Mouse (Mus musculus) heart, postnatal 14 days (tissue): Measurements from ENCODE around the gene Hoxb4. TPM values are rescaled to one million over a fixed set of nuclear protein-coding genes. Genes with fewer than 3 reads are reported as not detected.

ENCODE experiments used
- DNase-seq, 2 experiments: peaks; one replicate each; pipeline ENCODE4 v3.0.0; 2021 to 2022
- intact Hi-C: fragments of 180-260 bp; cut with DNase I; formaldehyde crosslinking; loops from one replicate; pipeline ENCODE4 v1.15.1; 2025
- long read RNA-seq, 2 experiments: library from polyadenylated mRNA; stranded (forward); transcript quantifications; one replicate each; pipeline ENCODE4 v2.0.0; 2021
- total RNA-seq, 2 experiments: library from RNA; stranded (reverse); gene quantifications; 2 replicates each; pipeline ENCODE4 v1.2.3; 2021

Gene Hoxb4
- total RNA-seq = 1 to 10 TPM; 1.0 to 1.3 TPM
- long read RNA-seq, experiment 1, partial matches to known transcripts = 0 of 1 reads
- long read RNA-seq, experiment 1, other reads (novel, unspliced or antisense) = 1 of 1 reads
- long read RNA-seq, experiment 2, partial matches to known transcripts = 0 of 1 reads
- long read RNA-seq, experiment 2, other reads (novel, unspliced or antisense) = 1 of 1 reads

DNA sequence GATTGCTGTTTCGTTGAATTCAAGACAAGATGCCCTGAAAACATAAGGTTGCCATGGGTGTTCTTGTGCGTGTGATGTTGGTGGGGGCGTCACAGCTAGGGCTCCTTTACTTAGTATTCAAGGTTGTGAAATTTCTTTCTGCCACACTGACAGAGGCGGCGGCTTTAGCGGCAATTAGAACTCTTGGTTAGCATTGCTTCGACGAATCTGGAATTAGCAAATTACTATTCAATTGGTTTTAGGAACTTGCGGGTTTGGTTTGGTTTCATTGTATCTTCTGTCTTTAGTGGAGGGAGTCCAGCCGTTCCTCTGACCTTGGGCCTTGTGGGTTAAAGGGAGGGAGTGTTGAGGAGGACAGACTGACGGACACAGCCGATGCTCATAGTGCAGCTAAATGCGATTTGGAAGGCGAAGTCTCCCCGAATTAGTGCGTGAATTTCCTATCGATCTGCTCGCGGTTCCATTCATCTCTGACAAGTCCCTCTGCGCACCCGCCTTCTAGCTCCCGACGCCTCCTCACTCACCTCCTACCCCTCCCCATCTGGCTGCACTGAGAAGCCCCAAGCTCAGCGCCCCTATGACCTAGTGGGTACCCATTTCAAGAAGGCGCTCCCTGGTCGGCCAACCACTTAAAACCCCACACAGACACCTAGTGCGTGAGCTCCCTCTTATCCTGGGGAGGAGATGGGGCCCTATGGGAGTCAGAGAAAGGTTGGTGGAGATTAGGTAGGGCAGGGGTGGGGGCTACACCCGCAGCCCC is at the start of gene Hoxb4:
TSS of gene Hoxb4 (plus strand) at position 660 of the 760 bp plus-strand sequence.
- intact Hi-C loops = loop anchor here (5.0 kb wide), 1 partner anchor 35 kb away; the partner anchor contains the start of gene Hoxb2
- no peak for DNase-seq

DNA sequence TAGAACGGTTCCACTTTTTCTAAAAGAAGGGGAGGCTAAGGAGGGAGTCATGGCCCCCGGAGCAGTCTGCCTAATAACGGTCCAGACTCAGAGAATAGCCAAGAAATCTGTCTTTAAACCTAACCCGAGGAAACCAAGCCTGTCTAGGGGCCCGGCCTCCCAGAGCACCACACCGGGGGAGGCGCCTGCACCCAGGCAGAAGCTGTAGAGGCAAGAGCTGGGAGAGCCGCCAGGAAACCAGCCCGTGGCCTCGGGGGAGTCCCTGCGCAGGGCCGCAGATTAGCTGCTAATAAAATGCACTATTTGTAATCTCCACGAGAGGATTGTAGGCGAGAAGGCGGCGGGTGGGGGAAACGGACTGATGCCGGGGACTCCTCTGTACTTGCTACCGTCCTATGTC is 48.2 kb upstream of the Hoxb4 start:
- no peak for DNase-seq
- intact Hi-C loops = no loop called here

DNA sequence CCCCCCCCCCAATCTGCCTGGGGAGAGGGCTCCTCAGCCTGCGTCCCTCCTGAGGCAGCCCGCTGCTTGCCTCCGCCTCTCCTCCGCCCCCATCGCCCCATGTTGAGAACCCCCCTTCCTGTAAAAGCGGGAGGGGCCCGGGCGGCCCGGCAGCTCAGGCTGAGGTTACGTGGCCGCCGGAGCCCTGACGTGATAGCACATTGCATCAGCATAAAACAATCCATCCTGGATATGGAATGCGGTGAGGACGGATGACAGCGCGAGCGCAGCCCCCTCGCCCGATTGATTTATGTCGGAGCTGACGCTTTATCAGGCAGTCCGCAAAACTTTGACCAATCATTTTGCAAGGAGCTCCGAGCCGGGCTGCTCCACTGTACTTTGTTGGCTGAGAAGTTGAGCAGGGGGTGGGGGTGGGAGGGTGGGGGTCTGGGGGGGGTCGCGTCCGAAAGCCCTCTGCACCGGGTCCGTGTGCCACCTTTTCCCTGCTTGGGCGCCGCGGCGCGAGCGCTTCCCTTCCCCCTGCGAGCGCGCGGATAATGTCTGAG is 47.0 kb upstream of the Hoxb4 start, which contains the start of gene Hoxb9:
TSS of gene Hoxb9 (plus strand) at position 462 of the 545 bp plus-strand sequence.
- DNase-seq = no peak
- intact Hi-C loops = no loop called here

DNA sequence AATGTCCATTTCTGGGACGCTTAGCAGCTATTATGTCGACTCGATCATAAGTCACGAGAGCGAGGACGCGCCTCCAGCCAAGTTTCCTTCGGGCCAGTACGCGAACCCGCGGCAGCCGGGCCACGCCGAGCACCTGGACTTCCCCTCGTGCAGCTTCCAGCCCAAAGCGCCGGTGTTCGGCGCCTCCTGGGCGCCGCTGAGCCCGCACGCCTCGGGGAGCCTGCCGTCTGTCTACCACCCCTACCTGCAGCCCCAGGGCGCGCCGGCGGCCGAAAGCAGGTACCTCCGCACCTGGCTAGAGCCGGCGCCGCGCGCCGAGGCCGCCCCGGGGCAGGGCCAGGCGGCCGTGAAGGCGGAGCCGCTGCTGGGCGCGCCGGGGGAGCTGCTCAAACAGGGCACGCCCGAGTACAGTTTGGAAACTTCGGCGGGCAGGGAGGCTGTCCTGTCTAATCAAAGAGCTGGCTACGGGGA is 46.5 kb upstream of the Hoxb4 start:
- intact Hi-C loops = no loop called here

DNA sequence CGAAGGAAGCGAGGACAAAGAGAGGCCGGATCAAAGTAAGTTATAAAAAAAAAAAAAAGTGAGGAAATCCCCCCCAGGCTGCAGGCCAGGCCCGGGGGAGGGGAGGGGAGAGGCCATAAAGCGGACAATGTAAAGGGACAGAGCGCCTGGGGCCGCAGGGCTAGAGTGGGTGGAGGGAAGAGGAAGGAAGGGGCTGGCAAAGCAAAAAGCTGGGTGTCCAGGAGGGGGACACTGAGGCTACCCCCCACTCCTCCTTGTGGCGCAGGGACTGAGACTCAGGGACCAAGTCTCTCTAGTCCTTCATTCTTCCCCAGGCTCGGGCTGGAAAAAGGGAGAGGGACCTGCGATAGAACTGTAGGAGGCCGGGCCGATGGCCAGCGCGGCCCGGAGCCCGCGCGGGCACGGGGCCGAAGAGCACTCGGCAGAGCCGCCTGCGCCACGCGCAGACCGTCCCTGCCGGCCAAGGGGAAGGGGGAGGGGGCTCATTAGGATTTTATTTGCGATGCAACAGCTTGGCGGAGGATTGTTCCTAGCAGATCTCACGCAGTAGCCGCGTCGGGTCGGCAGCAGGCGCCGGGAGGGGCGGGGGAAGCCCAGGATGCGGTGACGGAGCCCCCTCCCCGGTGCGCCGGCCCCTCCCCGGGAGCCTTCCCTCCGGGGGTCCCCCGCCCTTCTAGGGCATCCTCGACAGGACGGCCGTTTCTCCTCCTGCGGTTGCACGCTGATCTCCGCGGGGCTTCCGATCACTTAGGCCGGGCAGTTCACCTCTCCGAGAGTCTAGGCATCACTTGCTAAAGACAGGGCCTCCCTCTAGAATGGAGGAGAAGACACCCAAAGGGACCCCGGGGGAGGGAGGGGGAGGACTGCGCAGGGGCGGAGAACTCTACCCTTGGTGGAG is 45.8 kb upstream of the Hoxb4 start:
- intact Hi-C loops = no loop called here
- DNase-seq = no peak

More for the DNA sequence above, 46.5 kb upstream of the Hoxb4 start:
- DNase-seq = no peak

DNA sequence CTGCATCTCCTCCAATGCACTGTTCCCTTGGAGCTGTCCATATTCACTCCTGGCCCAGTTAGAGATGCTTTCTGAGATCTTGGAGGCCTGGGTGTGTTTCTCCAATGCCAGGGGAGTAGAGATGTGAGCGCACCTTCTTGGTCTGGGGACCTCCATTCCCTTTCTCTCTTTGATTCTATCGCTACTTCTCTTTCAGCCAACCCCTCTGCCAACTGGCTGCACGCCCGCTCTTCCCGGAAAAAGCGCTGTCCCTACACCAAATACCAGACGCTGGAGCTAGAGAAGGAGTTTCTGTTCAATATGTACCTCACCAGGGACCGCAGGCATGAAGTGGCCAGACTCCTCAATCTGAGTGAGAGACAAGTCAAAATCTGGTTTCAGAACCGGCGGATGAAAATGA is 43.6 kb upstream of the Hoxb4 start:
- intact Hi-C loops = no loop called here
- DNase-seq = no peak

DNA sequence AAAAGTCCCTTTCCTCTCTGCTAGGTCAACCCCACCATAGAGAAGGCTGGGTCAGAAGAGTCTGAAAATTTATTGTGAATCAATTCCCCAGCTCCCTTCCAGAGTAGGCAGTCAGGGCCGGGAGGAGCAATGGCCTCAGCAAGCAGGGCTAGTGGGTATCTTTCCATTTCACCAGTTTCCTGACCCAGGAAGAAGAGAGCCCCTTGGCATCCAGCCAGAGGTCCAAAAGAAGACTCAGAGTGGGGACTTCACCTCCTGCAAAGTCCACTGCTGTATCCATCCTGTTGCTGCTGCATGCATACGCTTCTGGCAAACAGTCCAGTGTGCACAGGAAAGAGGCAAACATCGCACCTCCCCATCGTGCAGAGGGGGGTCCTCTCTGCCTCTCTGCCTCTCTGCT is 42.2 kb upstream of the Hoxb4 start:
- no peak for DNase-seq

DNA sequence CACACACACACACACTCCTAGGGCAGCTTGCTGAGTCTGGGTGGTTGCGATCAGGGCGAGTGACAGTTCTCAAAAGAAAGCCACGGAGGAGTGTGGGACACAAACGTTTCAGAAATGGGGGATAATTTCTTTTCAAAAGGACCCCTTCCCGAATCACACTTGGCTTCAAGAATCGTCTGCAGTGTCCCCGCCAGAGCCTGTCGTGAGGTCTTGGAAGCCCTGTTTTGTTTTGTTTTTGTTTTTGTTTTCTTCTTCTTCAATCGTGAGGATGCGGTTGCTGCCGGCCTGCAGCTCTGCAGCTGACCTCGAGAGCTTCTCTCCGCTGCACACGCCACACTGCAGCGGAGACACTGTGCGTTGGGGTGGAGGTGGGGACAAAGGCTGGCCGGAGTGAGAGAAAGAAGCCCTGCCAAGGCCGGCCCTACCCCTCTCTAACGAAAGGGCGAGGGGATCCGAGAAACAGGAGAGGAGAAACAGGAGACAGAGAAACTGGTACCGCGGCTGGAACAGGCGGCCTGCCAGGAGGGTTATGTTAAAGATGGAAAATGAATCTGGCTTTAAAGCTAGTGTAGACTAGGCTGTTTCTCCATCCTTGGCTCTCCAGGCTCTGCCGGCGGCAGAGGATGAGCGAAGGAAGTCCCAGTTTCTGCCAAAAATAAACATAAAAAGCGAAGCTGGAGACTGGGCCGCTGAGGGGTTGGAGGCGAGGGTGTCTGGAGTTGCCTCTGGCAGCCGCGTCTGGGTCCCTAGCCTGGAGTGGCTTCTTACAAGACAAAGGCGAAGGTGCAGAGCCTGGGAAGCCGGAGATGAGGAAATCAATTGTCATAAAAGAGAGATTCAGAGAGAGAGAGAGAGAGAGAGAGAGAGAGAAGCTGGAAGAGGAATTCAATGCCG is 40.7 kb upstream of the Hoxb4 start:
- no peak for DNase-seq

More for the DNA sequence above, 42.2 kb upstream of the Hoxb4 start:
- intact Hi-C loops = loop anchor here (5.0 kb wide), 3 partner anchors 74 to 451 kb away; no protein-coding TSS in a partner anchor

DNA sequence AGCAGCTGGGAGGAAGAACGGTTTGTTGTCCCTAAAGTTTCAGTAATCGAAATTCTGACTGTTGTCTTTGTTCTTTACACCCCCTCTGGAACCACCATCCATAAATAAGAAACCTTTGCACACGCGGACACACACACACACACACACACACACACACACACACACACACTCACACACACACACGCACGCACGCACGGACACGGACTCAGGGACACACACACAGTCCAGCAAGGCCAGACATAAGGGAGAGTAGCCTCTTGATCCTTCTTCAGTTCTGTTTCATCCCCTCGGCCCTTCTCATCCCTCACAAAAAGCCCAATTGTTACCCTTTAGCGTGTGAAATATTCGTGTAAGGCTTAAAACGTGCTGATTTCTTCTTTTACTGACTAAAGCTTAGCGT is 39.7 kb upstream of the Hoxb4 start:
- intact Hi-C loops = loop anchor here (2.0 to 5.0 kb wide), 6 partner anchors 76 to 582 kb away; no protein-coding TSS in a partner anchor
- DNase-seq = no peak

More for the DNA sequence above, 40.7 kb upstream of the Hoxb4 start:
- intact Hi-C loops = loop anchor here (2.0 to 5.0 kb wide), 6 partner anchors 75 to 583 kb away; no protein-coding TSS in a partner anchor

DNA sequence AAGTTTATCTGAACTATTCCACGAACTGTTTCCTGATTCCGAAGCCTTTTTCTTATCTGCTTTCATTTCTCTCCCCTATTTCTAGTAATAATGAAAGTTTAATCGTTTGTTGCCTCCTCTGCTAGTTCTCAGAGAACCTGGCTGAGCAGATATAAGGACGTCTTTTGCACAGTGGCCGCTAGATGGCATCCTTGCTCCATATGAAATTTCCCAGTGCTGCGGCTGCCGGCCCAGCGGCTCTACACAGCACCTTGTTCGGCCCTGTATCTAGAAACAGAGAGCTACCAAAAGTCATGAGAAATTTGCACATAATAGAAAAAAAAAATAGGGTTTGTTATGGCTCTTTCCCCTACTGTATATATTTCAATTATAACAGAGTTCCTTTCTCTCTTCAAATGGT is 39.3 kb upstream of the Hoxb4 start:
- intact Hi-C loops = loop anchor here (2.0 to 5.0 kb wide), 6 partner anchors 76 to 582 kb away; no protein-coding TSS in a partner anchor

DNA sequence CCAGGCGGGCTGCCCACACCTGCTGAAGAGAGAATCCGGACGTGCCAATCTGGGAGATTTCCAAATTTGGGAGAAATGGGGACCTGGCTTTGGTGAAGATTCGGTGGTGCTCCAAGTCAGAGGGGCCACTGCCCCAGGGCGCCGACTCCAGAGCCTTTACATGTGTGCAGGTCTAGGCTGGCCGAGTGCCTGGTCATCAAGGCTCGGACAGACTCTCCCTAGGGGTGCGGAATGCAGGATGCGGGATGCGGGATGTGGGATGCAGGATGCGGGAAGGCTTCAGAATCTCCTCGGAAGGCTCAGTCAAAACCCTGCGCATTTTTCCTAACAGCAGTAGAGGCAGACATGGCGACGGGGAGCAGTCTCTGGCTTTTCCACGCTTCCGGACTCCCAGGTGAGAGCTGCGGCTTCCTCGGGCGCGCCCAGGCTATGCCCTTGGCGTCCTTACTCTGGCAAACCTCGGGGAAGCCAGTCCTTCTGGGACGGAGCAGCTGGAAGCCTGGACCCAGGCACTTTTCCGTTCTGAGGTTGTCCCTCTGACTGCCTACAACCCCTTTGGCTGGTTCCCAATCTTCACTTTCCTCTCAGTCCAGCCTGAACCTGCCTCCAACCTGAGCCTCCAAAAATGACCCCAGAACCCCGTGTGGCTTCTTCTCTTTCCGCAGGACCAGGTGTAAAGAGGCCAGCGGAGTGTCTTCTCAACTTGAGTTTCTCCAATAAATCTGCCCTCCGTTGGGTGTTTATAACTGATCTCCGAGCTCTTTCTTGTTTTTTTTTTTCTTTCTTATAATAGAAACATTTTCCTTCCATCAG is 38.4 kb upstream of the Hoxb4 start:
- no peak for DNase-seq
- intact Hi-C loops = loop anchor here (2.0 to 5.0 kb wide), 6 partner anchors 77 to 581 kb away; no protein-coding TSS in a partner anchor

More for the DNA sequence above, 39.3 kb upstream of the Hoxb4 start:
- DNase-seq = peak; percentile 87 to 90

DNA sequence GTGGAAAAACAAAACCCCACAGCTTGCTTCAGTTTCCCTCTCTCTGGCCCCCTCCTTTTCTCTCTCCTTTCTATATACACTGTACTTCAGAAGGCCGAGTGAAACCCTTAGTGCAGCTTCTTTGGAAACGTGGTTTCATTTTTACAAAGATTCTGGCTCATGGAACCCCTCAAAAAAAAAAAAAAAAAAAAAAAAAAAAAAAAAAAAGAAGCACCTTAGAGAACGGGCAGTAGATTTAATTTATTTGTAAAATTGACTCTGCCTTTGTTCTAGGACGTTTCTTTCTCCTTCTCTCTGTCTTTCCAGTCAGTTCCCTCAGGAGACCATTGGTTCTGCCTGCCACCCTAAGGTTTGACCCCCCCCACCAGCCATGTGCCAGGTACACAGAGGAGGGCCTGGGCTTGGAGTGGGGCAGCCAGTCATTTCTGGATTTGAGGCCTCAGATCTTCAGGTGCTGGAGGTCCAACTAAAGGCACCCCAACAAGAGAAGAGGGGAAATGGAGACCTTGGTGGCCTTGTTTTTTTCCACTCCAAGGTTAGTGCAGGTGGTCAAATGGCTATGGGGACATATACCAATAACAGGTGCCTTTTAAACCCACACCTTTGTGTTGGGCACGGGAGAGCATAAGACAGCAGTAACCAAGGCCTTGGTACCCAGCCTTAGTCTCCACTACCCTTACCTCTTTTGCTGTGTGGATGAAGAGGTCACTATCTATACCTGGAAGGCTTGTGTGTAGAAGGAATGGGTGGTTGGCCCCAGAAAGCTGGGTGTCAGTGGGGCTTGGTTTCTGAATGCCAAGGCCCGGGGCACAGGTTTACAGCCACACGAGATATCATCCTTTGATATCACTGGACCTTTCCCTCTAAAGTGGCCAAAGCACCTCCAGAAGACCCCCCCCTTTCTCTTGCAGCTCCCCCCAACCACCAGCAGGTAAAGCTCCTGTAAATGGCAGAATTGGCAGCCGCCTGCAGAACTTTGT is 37.4 kb upstream of the Hoxb4 start:
- intact Hi-C loops = no loop called here
- DNase-seq = no peak

DNA sequence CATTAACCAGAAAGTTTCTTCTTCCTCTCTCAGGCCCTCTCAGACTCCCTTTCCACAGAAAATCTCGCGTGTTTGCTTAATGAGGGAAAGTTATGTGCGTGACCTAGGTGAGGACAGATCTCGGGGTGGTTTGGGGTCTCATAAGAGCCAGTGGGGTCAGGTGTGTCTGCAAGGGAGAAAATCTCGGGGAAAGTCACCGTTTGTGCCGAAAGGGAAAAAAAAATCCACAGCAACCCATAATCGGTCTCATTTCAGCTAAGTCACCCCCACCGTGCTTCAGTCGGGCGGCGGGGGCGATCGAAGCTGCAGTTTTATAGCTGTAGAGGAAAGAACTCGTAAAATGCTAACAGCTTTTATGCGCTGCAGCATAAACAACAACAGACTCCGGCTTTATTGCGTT is 36.7 kb upstream of the Hoxb4 start:
- intact Hi-C loops = no loop called here
- no peak for DNase-seq

DNA sequence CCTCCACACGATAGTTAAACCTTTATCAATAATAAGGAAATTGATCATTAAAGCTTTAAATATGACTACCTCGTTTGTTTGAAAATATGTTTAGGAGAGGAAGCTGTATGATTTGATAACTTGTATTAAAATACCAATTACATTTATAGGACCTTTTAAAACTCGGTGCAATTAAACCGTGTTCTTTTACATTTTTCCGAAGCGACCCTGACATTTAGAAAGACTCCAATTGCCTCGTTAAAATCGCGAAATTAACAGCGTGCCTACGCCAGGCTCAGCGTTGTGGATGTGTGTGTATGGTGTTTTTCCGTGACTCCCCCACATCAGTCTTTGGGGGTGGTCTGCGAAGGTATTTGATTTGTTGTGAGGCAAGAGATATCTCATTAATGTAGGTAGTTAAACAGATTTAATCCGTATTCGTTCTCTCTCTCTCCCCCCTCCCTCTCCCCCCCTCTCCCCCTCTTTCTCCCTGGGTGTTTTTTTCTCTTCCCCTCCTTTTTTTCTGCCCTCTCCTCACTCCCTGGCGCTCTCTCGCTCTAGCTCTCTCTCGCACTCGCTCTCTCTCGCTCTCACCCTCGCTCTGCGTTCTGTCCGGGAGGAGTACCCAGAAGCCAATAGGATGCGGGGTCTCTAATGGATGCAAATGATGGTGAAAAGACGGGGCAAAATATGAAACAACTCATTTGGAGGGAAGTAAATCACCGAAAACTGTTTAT is 36.1 kb upstream of the Hoxb4 start, which contains the start of gene Hoxb8:
TSS of gene Hoxb8 (plus strand) at position 51 of the 716 bp plus-strand sequence.
- no peak for DNase-seq
- intact Hi-C loops = no loop called here

DNA sequence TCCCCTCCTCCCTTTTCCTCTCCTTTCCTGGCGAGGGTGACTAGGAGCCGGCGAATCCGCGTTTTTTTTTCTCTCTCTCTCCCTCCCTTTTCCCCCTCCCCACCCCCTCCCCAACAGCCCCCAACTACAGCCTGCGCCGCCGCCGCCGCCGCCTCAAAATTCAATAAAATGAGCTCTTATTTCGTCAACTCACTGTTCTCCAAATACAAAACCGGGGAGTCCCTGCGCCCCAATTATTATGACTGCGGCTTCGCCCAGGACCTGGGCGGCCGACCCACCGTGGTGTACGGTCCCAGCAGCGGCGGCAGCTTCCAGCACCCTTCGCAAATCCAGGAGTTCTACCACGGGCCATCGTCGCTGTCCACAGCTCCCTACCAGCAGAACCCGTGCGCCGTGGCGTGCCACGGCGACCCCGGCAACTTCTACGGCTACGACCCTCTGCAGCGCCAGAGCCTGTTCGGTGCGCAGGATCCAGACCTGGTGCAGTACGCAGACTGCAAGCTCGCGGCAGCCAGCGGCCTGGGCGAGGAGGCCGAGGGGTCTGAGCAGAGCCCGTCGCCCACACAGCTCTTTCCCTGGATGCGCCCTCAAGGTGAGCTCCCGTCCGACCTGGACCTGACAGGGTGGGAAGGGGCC is 35.2 kb upstream of the Hoxb4 start:
- intact Hi-C loops = no loop called here
- no peak for DNase-seq
